Comparison of ENCODE assay signal across 8 mouse cellular contexts in genomic region chrX:170674885-170675876, GRCm38 (mm10). TPM values are rescaled to one million over a fixed set of nuclear protein-coding genes. Genes with fewer than 3 reads are reported as not detected.
A peak's percentile ranks its signal among the peaks of the same experiment; 100 is the strongest.
DNase-seq lines count a peak whose midpoint lies in the region; ATAC-seq and TF ChIP-seq lines count a peak whose summit lies in the region.
"Had no signal": no experiment of that assay in that cellular context is flagged by ENCODE, and none has a peak within 500 bp of the region (broad histone marks: within the 10 kb centered on the region; RNA-seq: fewer than 3 reads in every experiment).

No protein-coding gene starts in this region.

- H3K4me2 ChIP-seq in heart, embryonic 13.5 days, result no peak overlapping the region
- no peak overlapping the region for H3K4me2 ChIP-seq in stomach, postnatal 0 days (replicated peaks; ENCODE audit: low read depth)

- ATAC-seq in heart, embryonic 13.5 days (ENCODE audit: extremely low read depth, insufficient number of reproducible peaks, low FRiP score, low TSS enrichment), result peak; percentile 22; the same call in 1 of the 2 replicates
- ATAC-seq in granulocyte monocyte progenitor cell, adult 5-6 weeks (replicated peaks; ENCODE audit: poor library complexity, severe bottlenecking), result peak; percentile 47
- peak; percentile 59 for ATAC-seq in megakaryocyte, adult 5-6 weeks (ENCODE audit: poor library complexity, severe bottlenecking)
- peak; percentile 36 for ATAC-seq in stomach, postnatal 0 days (ENCODE audit: low FRiP score, low TSS enrichment)

- 89% methylated on average over 39 of the region's 39 CpGs for WGBS in heart, embryonic 13.5 days
- 91% methylated on average over 33 of the region's 39 CpGs for WGBS in stomach, postnatal 0 days

- no peak for TF ChIP-seq CTCF in stomach, postnatal 0 days (IDR thresholded peaks at IDR 0.05; ENCODE audit: low read depth)

- no peak for DNase-seq in heart, postnatal 25 days (ENCODE audit: low spot score)
- DNase-seq in 416B (ENCODE audit: low read depth), result peak; percentile 27
- no peak for DNase-seq in ES-E14 (ENCODE audit: low read depth, low spot score)
- peak; percentile 35 for DNase-seq in stomach, postnatal 0 days (ENCODE audit: low spot score)

- peaks cover 52% of the 10 kb centered on the region for H3K9me3 ChIP-seq in heart, embryonic 13.5 days
- H3K9me3 ChIP-seq in ES-E14 (ENCODE audit: control insufficient read depth, insufficient read depth, low read depth, low read length), result peaks cover 16% of the 10 kb centered on the region
- H3K9me3 ChIP-seq in stomach, postnatal 0 days (ENCODE audit: control insufficient read depth, low read length), result peaks cover 34% of the 10 kb centered on the region

- H3K36me3 ChIP-seq in heart, embryonic 13.5 days, result peaks cover 36% of the 10 kb centered on the region
- peaks cover 15% of the 10 kb centered on the region; the same call in 1 of the 2 replicates for H3K36me3 ChIP-seq in ES-E14 (ENCODE audit: control insufficient read depth, insufficient read depth, low read length, poor library complexity, severe bottlenecking)
- no peaks in the 10 kb centered on the region; the same call in 1 of the 2 replicates for H3K36me3 ChIP-seq in stomach, postnatal 0 days (ENCODE audit: control insufficient read depth, insufficient read depth, low read length)

- H3K9ac ChIP-seq in heart, embryonic 13.5 days, result no peak overlapping the region
- no peak overlapping the region for H3K9ac ChIP-seq in ES-E14 (ENCODE audit: insufficient read depth, low read depth, low read length, poor library complexity, severe bottlenecking)
- H3K9ac ChIP-seq in stomach, postnatal 0 days (ENCODE audit: low read length), result no peak overlapping the region

- H3K4me1 ChIP-seq in heart, embryonic 13.5 days, result no peaks in the 10 kb centered on the region
- no peaks in the 10 kb centered on the region for H3K4me1 ChIP-seq in ES-E14 (ENCODE audit: control insufficient read depth in 2 of 2, insufficient read depth in 2 of 2, low read length in 2 of 2, poor library complexity in 1 of 2)
- no peaks in the 10 kb centered on the region for H3K4me1 ChIP-seq in stomach, postnatal 0 days (replicated peaks; ENCODE audit: control insufficient read depth, insufficient read depth)

- in situ Hi-C loops in ES-E14 (cut with MboI; ENCODE audit: low sequenced_read_pairs in 2 of 2, unreplicated experiment in 2 of 2), result no loop called here

- no peak overlapping the region for H3K4me3 ChIP-seq in heart, embryonic 13.5 days
- no peak overlapping the region for H3K4me3 ChIP-seq in ES-E14 (ENCODE audit: insufficient read depth in 1 of 2, low read depth in 1 of 2, low read length in 2 of 2, poor library complexity in 1 of 2, severe bottlenecking in 1 of 2)
- no peak overlapping the region for H3K4me3 ChIP-seq in stomach, postnatal 0 days (ENCODE audit: low read depth, low read length)

- H3K27ac ChIP-seq in heart, embryonic 13.5 days (replicated peaks), result no peak overlapping the region
- H3K27ac ChIP-seq in ES-E14 (ENCODE audit: insufficient read depth, low read depth, low read length, poor library complexity, severe bottlenecking), result peak overlapping the region; percentile 26; the same call in 1 of the 2 replicates
- H3K27ac ChIP-seq in stomach, postnatal 0 days (replicated peaks), result no peak overlapping the region

- intact Hi-C loops in heart, postnatal 25 days (cut with DNase I), result no loop called here

- H3K27me3 ChIP-seq in heart, embryonic 13.5 days (replicated peaks), result no peaks in the 10 kb centered on the region
- H3K27me3 ChIP-seq in stomach, postnatal 0 days (ENCODE audit: control insufficient read depth, insufficient read depth, low read length), result no peaks in the 10 kb centered on the region

- no peak for TF ChIP-seq EP300 in stomach, postnatal 0 days (optimal IDR thresholded peaks at IDR 0.05)

TF ChIP-seq in ES-E14, 5 proteins besides CTCF, POLR2A, EP300 and RAD21:
- TF ChIP-seq MAFK (IDR thresholded peaks at IDR 0.05; ENCODE audit: insufficient read depth, low read depth, low read length), result no peak
- no peak for TF ChIP-seq ZNF384 (IDR thresholded peaks at IDR 0.05; ENCODE audit: low read depth, low read length)
- TF ChIP-seq ZC3H11A (IDR thresholded peaks at IDR 0.05; ENCODE audit: borderline replicate concordance, low read depth, low read length), result no peak
- no peak for TF ChIP-seq CHD2 (IDR thresholded peaks at IDR 0.05; ENCODE audit: low read depth, low read length)
- no peak for TF ChIP-seq HCFC1 (IDR thresholded peaks at IDR 0.05; ENCODE audit: borderline replicate concordance, insufficient read depth, low read length)
TF ChIP-seq in ES-E14: peak in this region for 0.

RNA-seq across cellular contexts. Expression of gene Asmt, which starts 2.7 kb away (rescaled TPM):
- polyA plus RNA-seq in heart, embryonic 13.5 days (2015; fragmentation: Nextera tagmentation; extraction: Ambion mirVana), result not detected in 2 replicates
- total RNA-seq in heart, postnatal 25 days (2021), result not detected
- not detected in 2 replicates for total RNA-seq in ES-E14 (2012; rRNA removed)
- total RNA-seq in granulocyte monocyte progenitor cell, adult 5-6 weeks (2014; fragmentation: Nextera tagmentation), result not detected in 2 replicates
- not detected in 2 replicates for total RNA-seq in granulocyte monocyte progenitor cell, adult 5-6 weeks (2017)
- not detected in 2 replicates for total RNA-seq in megakaryocyte, adult 5-6 weeks (2015)
- total RNA-seq in megakaryocyte, adult 5-6 weeks (2017), result not detected in 2 replicates
- polyA plus RNA-seq in stomach, postnatal 0 days (2015; fragmentation: Nextera tagmentation; extraction: Ambion mirVana), result not detected in 2 replicates
- total RNA-seq: layer of hippocampus, adult 18-20 months had no signal

Comparison
In these comparisons a context has a peak if more than half of its experiments do, and no peak if none do; other contexts are left out.
1. DNase-seq: peak in 416B (single experiment) and stomach, postnatal 0 days (single experiment); none in heart, postnatal 25 days (single experiment) and ES-E14 (single experiment).
2. Peak in every context shown above with its lines, with median percentiles within 50 percentile points of each other: ATAC-seq.